Mouse (Mus musculus): ENCODE data around the gene Bcl2l14. TPM values are rescaled to one million over a fixed set of nuclear protein-coding genes. Genes with fewer than 3 reads are reported as not detected.

Bcl2l14 gene
- polyA plus RNA-seq, 1 experiment: 2.1 TPM

DNA sequence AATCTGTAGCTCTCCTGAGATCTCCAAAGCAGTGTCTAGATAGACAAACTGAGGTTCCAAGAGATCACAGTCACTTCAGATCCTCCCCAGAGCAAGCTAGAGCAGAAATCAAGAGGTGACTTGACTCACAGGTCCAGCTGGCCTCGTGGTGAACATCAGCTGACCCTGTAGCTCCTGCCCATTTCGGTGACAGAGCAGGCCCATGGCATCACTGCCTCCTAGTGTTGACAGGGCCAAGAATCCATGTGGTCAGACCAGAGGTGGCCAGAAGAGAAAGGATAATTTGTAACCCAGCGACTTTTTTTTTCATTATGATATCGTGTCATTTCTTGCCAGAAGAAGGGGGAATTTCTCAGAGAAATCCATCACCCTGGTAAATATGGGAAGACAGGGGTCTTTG is 30.2 kb upstream of the Bcl2l14 start:
- DNase-seq: no peak
- H3K27ac ChIP-seq (ENCODE audit: control insufficient read depth, insufficient read depth, low read length): no peak overlapping the region
- H3K27me3 ChIP-seq (ENCODE audit: control insufficient read depth, insufficient read depth, low read length): no peaks in the 10 kb centered on the region
- TF ChIP-seq CTCF (IDR thresholded peaks at IDR 0.05; ENCODE audit: borderline replicate concordance, control insufficient read depth, extremely low read depth, insufficient read depth, low read length, poor library complexity): no peak
- TF ChIP-seq POLR2A (IDR thresholded peaks at IDR 0.05; ENCODE audit: control insufficient read depth, extremely low read depth, insufficient read depth, low read length, poor library complexity): no peak
- no peak overlapping the region for H3K4me3 ChIP-seq (ENCODE audit: control insufficient read depth, insufficient read depth, low read length)
- WGBS: 9% methylated on average over 4 of the region's 4 CpGs
- H3K4me1 ChIP-seq (replicated peaks; ENCODE audit: control insufficient read depth, insufficient read depth, low read length): peaks cover 46% of the 10 kb centered on the region
- no peaks in the 10 kb centered on the region for H3K36me3 ChIP-seq (ENCODE audit: control insufficient read depth, insufficient read depth, low read length)

- WGBS: 6% methylated on average over 10 of the region's 10 CpGs
- peak overlapping the region; percentile 51; the same call in 1 of the 2 replicates for H3K27ac ChIP-seq (ENCODE audit: control insufficient read depth, insufficient read depth, low read length)
- H3K36me3 ChIP-seq (ENCODE audit: control insufficient read depth, insufficient read depth, low read length): no peaks in the 10 kb centered on the region
- H3K27me3 ChIP-seq (ENCODE audit: control insufficient read depth, insufficient read depth, low read length): no peaks in the 10 kb centered on the region
- DNase-seq: no peak
- TF ChIP-seq CTCF (IDR thresholded peaks at IDR 0.05; ENCODE audit: borderline replicate concordance, control insufficient read depth, extremely low read depth, insufficient read depth, low read length, poor library complexity) (no peak), POLR2A (IDR thresholded peaks at IDR 0.05; ENCODE audit: control insufficient read depth, extremely low read depth, insufficient read depth, low read length, poor library complexity) (no peak)
- H3K4me1 ChIP-seq (replicated peaks; ENCODE audit: control insufficient read depth, insufficient read depth, low read length): peaks cover 46% of the 10 kb centered on the region
- H3K4me3 ChIP-seq (ENCODE audit: control insufficient read depth, insufficient read depth, low read length): no peak overlapping the region
Measured at GRCm38 (mm10) chr6:134366366-134367351, 29.5 kb upstream of the Bcl2l14 start.

GRCm38 (mm10) chr6:134367366-134368281 is 28.5 kb upstream of the Bcl2l14 start:
- peaks cover 44% of the 10 kb centered on the region for H3K4me1 ChIP-seq (replicated peaks; ENCODE audit: control insufficient read depth, insufficient read depth, low read length)
- H3K4me3 ChIP-seq (ENCODE audit: control insufficient read depth, insufficient read depth, low read length): no peak overlapping the region
- H3K36me3 ChIP-seq (ENCODE audit: control insufficient read depth, insufficient read depth, low read length): no peaks in the 10 kb centered on the region
- no peak for TF ChIP-seq CTCF (IDR thresholded peaks at IDR 0.05; ENCODE audit: borderline replicate concordance, control insufficient read depth, extremely low read depth, insufficient read depth, low read length, poor library complexity)
- no peak for TF ChIP-seq POLR2A (IDR thresholded peaks at IDR 0.05; ENCODE audit: control insufficient read depth, extremely low read depth, insufficient read depth, low read length, poor library complexity)
- H3K27me3 ChIP-seq (ENCODE audit: control insufficient read depth, insufficient read depth, low read length): no peaks in the 10 kb centered on the region
- peak overlapping the region; percentile 51; the same call in 1 of the 2 replicates for H3K27ac ChIP-seq (ENCODE audit: control insufficient read depth, insufficient read depth, low read length)
- 39% methylated on average over 12 of the region's 12 CpGs for WGBS
- no peak for DNase-seq

GRCm38 (mm10) chr6:134372946-134373345 is 23.2 kb upstream of the Bcl2l14 start:
- no peaks in the 10 kb centered on the region for H3K36me3 ChIP-seq (ENCODE audit: control insufficient read depth, insufficient read depth, low read length)
- no peak for DNase-seq
- no peaks in the 10 kb centered on the region for H3K27me3 ChIP-seq (ENCODE audit: control insufficient read depth, insufficient read depth, low read length)
- TF ChIP-seq CTCF (IDR thresholded peaks at IDR 0.05; ENCODE audit: borderline replicate concordance, control insufficient read depth, extremely low read depth, insufficient read depth, low read length, poor library complexity) (no peak), POLR2A (IDR thresholded peaks at IDR 0.05; ENCODE audit: control insufficient read depth, extremely low read depth, insufficient read depth, low read length, poor library complexity) (no peak)
- H3K4me3 ChIP-seq (ENCODE audit: control insufficient read depth, insufficient read depth, low read length): no peak overlapping the region
- H3K27ac ChIP-seq (ENCODE audit: control insufficient read depth, insufficient read depth, low read length): no peak overlapping the region
- 74% methylated on average over 2 of the region's 2 CpGs for WGBS
- peaks cover 11% of the 10 kb centered on the region for H3K4me1 ChIP-seq (replicated peaks; ENCODE audit: control insufficient read depth, insufficient read depth, low read length)

- no peak for TF ChIP-seq CTCF (IDR thresholded peaks at IDR 0.05; ENCODE audit: borderline replicate concordance, control insufficient read depth, extremely low read depth, insufficient read depth, low read length, poor library complexity)
- no peak for TF ChIP-seq POLR2A (IDR thresholded peaks at IDR 0.05; ENCODE audit: control insufficient read depth, extremely low read depth, insufficient read depth, low read length, poor library complexity)
- DNase-seq: no peak
- H3K36me3 ChIP-seq (ENCODE audit: control insufficient read depth, insufficient read depth, low read length): no peaks in the 10 kb centered on the region
- H3K4me1 ChIP-seq (replicated peaks; ENCODE audit: control insufficient read depth, insufficient read depth, low read length): 0 out of 2 replicates have a peak, but pooled peaks cover 2% of the 10 kb centered on the region
- WGBS: 94% methylated on average over 5 of the region's 5 CpGs
- H3K27me3 ChIP-seq (ENCODE audit: control insufficient read depth, insufficient read depth, low read length): no peaks in the 10 kb centered on the region
- H3K27ac ChIP-seq (ENCODE audit: control insufficient read depth, insufficient read depth, low read length): no peak overlapping the region
- H3K4me3 ChIP-seq (ENCODE audit: control insufficient read depth, insufficient read depth, low read length): no peak overlapping the region
Measured at GRCm38 (mm10) chr6:134377201-134377600, 18.9 kb upstream of the Bcl2l14 start.

- no peak overlapping the region for H3K27ac ChIP-seq (ENCODE audit: control insufficient read depth, insufficient read depth, low read length)
- DNase-seq: no peak
- WGBS: 92% methylated on average over 3 of the region's 3 CpGs
- no peaks in the 10 kb centered on the region for H3K36me3 ChIP-seq (ENCODE audit: control insufficient read depth, insufficient read depth, low read length)
- no peaks in the 10 kb centered on the region for H3K27me3 ChIP-seq (ENCODE audit: control insufficient read depth, insufficient read depth, low read length)
- TF ChIP-seq CTCF (IDR thresholded peaks at IDR 0.05; ENCODE audit: borderline replicate concordance, control insufficient read depth, extremely low read depth, insufficient read depth, low read length, poor library complexity): no peak
- TF ChIP-seq POLR2A (IDR thresholded peaks at IDR 0.05; ENCODE audit: control insufficient read depth, extremely low read depth, insufficient read depth, low read length, poor library complexity): no peak
- no peak overlapping the region for H3K4me3 ChIP-seq (ENCODE audit: control insufficient read depth, insufficient read depth, low read length)
- H3K4me1 ChIP-seq (replicated peaks; ENCODE audit: control insufficient read depth, insufficient read depth, low read length): 0 out of 2 replicates have a peak, but pooled peaks cover 2% of the 10 kb centered on the region
Measured at GRCm38 (mm10) chr6:134377856-134378255, 18.3 kb upstream of the Bcl2l14 start.
